Mouse (Mus musculus): ENCODE measurements around the gene Mrpl38. TPM values are rescaled to one million over a fixed set of nuclear protein-coding genes. Genes with fewer than 3 reads are reported as not detected.

The Mrpl38 gene
- polyA plus RNA-seq, 1 experiment, result 19.2 TPM

DNA sequence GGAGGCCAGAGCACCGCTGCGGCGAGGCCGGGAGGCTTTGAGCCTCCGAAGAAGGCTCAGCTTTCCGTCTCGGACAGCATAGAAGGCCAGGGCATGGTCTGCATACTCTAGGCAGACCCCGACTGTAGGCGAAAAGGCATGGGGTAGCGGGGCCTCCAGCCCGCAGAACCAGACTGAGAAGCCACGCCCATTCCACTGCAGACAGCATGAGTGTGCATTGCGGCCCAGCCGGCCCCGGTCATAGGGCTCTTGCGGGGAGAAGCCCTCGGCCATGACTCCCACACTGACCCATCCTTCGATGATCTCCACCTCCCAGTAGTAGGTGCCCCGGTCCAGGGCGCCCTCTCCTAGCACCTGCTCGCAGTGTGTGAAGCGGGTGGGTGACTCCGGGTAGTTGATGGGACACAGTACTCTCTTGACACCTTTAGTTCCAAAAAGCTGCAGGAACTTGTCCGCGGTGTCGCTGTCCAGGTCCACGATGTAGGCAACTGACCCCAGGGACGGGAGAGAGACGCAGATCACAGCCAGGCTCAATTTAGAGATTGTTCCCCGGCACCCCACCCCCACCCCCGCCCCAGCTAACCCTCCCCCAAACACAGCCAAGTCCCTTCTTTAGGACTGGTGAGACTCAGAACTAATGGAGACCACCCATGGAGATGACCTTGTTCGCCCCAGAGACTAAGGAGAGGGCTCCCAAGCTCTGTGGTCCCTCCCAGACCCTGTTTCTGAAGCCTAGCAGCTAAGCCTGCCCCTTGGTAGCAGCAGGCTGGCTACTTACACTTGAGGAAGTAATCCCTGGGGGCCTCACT lies 32.3 kb downstream of the Mrpl38 start:
- Histone ChIP-seq H3K4me1 (ENCODE audit: control insufficient read depth, insufficient read depth, low read length) (peaks cover 19% of the 10 kb centered on the region), H3K4me3 (ENCODE audit: insufficient read depth, low read length) (no peak overlapping the region)
- no peak for TF ChIP-seq POLR2A (IDR thresholded peaks at IDR 0.05; ENCODE audit: borderline replicate concordance, low read depth, low read length)
- no peak for TF ChIP-seq CTCF (IDR thresholded peaks at IDR 0.05; ENCODE audit: low read depth, low read length)

DNA sequence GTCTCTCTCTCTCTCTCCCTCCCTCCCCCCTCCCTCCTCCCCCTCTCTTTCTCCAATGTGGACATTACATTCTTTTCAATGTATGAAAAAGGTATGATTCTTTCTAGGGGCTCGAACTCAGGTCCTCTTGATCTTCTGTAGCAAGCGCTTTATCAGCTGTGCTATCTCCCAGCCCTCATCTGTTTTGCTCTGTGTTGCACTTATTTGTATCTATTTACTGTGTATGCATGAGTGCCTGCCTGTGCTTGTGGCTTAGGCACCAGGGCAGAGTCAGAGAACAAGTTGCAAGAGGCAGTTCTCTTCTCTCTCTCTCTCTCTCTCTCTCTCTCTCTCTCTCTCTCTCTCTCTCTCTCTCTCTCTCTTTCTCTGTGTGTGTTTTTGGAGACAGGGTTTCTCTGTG lies 33.6 kb downstream of the Mrpl38 start:
- Histone ChIP-seq H3K4me1 (ENCODE audit: control insufficient read depth, insufficient read depth, low read length) (peaks cover 20% of the 10 kb centered on the region), H3K4me3 (ENCODE audit: insufficient read depth, low read length) (no peak overlapping the region), H3K27ac (ENCODE audit: insufficient read depth, low read depth, low read length) (no peak overlapping the region)
- TF ChIP-seq CTCF (IDR thresholded peaks at IDR 0.05; ENCODE audit: low read depth, low read length), result no peak
- TF ChIP-seq POLR2A (IDR thresholded peaks at IDR 0.05; ENCODE audit: borderline replicate concordance, low read depth, low read length), result no peak

More for the DNA sequence above, 32.3 kb downstream of the Mrpl38 start:
- H3K27ac ChIP-seq (ENCODE audit: insufficient read depth, low read depth, low read length), result no peak overlapping the region

DNA sequence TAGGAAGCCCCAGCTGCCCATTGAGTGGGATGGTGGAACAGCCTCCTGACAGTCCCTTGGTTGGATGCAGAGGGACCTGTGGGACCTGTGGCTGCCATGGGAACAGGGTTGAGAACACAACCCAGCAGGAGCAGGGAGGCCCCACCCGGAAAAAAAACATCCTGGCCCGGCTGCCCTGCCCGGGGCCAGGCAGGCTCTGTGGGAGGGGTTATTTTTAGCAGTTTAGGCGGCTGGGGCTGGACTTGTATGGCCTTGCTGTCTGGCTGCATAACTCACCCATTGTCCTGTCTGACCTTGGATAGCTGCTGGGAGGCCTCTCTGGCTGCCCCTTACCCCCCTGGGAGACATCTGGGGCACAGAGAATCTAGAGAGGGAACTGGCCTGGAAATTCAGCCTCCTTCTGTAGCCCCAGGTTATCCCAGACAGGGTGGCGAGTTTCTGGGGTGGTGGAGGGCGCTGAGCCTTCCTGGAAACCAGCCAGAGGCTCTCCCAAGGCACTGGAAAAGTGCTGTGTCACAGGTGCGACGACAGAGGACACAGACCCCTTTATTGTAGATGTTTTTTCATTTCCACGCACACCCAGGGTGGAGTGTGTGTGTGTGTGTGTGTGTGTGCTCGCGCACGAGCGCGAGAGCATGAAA lies 34.5 kb downstream of the Mrpl38 start:
- Histone ChIP-seq H3K27ac (ENCODE audit: insufficient read depth, low read depth, low read length) (no peak overlapping the region), H3K4me3 (ENCODE audit: insufficient read depth, low read length) (no peak overlapping the region), H3K4me1 (ENCODE audit: control insufficient read depth, insufficient read depth, low read length) (peaks cover 23% of the 10 kb centered on the region)
- no peak for TF ChIP-seq POLR2A (IDR thresholded peaks at IDR 0.05; ENCODE audit: borderline replicate concordance, low read depth, low read length)
- TF ChIP-seq CTCF (IDR thresholded peaks at IDR 0.05; ENCODE audit: low read depth, low read length), result no peak

DNA sequence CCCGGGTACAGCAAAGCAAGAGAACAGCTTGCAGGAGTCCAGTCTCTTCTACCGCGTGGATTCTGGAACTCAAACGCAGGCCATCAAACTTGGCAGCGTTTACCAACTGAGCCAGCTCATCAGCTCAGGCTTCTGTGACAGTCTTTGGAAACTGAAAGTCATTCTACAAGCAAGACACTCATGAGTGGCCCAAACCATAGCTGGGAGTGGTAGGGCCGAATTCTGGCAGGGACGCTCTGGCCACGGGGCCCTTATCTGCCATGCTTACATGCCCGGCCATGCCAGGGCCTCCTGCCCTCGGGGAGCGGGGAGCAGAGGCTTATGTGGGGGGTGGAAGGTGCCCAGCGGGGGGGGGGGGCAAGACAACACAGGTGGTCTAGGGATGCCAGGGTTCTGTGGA lies 35.1 kb downstream of the Mrpl38 start:
- peaks cover 21% of the 10 kb centered on the region for H3K4me1 ChIP-seq (ENCODE audit: control insufficient read depth, insufficient read depth, low read length)
- no peak overlapping the region for H3K4me3 ChIP-seq (ENCODE audit: insufficient read depth, low read length)
- TF ChIP-seq CTCF (IDR thresholded peaks at IDR 0.05; ENCODE audit: low read depth, low read length) (no peak), POLR2A (IDR thresholded peaks at IDR 0.05; ENCODE audit: borderline replicate concordance, low read depth, low read length) (no peak)
- no peak overlapping the region for H3K27ac ChIP-seq (ENCODE audit: insufficient read depth, low read depth, low read length)

DNA sequence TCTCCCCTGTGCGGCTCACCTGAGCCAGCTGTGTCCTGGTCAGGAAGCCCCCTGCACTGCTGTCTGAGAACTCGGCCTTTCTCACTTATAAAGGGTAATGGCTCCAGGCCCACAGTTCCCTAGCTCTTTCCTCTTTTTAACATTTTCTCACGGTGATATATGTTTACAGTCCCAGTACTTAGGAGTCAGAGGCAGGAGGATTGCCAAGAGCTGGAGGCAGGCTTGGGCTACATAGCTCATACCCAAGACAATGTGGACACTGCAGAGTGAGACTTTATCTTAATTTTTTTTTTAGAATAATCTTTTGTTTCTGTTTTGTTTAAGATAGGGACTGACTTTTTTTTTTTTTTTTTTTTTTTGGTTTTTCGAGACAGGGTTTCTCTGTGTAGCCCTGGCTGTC lies 36.2 kb downstream of the Mrpl38 start:
- Histone ChIP-seq H3K4me1 (ENCODE audit: control insufficient read depth, insufficient read depth, low read length) (peaks cover 17% of the 10 kb centered on the region), H3K4me3 (ENCODE audit: insufficient read depth, low read length) (no peak overlapping the region), H3K27ac (ENCODE audit: insufficient read depth, low read depth, low read length) (no peak overlapping the region)
- no peak for TF ChIP-seq CTCF (IDR thresholded peaks at IDR 0.05; ENCODE audit: low read depth, low read length)
- no peak for TF ChIP-seq POLR2A (IDR thresholded peaks at IDR 0.05; ENCODE audit: borderline replicate concordance, low read depth, low read length)

DNA sequence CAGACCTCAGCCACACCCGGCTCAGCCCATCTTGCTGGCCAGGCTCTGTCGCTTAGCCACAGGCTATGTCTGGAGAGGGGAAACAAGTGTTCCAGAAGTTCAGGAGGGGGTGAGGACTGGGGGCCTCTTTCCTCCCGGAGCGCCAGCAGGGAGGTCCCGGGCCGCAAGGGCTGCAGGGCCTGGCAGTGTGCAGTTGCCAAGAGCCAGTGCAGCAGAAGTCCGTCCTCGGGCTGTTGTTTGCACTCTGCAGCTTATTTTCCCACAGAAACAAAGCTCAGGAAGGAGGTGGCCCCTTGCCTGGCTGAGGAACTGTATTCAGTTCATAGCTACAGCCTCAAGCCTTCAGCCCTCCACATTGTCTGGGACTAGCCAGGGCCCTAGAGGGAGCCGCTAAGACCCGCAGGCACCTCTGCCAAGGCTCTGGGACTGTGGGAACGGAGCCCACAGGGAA lies 36.7 kb downstream of the Mrpl38 start:
- Histone ChIP-seq H3K4me3 (ENCODE audit: insufficient read depth, low read length) (no peak overlapping the region), H3K27ac (ENCODE audit: insufficient read depth, low read depth, low read length) (no peak overlapping the region), H3K4me1 (ENCODE audit: control insufficient read depth, insufficient read depth, low read length) (peaks cover 15% of the 10 kb centered on the region)
- no peak for TF ChIP-seq CTCF (IDR thresholded peaks at IDR 0.05; ENCODE audit: low read depth, low read length)
- TF ChIP-seq POLR2A (IDR thresholded peaks at IDR 0.05; ENCODE audit: borderline replicate concordance, low read depth, low read length), result no peak

DNA sequence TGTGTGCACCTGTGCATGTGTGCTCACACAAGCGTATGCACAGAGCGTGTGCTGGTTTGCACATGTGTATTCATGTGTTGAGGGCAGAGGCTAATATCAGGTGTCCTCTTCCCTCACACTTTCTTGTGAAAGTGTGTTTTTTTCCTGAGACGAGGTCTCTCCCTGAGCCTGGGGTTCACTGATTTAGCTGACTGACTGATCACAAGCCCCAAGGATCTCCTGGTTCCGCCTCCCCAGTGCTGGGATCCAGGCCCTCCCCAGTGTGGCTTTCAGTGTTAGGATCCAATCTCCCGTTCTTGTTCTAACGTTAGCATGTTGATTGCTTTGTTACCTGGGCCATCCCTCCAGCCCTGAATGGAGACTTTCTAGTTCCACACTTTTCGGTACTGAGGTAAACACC lies 37.8 kb downstream of the Mrpl38 start:
- TF ChIP-seq POLR2A (IDR thresholded peaks at IDR 0.05; ENCODE audit: borderline replicate concordance, low read depth, low read length) (no peak), CTCF (IDR thresholded peaks at IDR 0.05; ENCODE audit: low read depth, low read length) (no peak)
- Histone ChIP-seq H3K4me1 (ENCODE audit: control insufficient read depth, insufficient read depth, low read length) (peaks cover 21% of the 10 kb centered on the region), H3K4me3 (ENCODE audit: insufficient read depth, low read length) (no peak overlapping the region), H3K27ac (ENCODE audit: insufficient read depth, low read depth, low read length) (no peak overlapping the region)

DNA sequence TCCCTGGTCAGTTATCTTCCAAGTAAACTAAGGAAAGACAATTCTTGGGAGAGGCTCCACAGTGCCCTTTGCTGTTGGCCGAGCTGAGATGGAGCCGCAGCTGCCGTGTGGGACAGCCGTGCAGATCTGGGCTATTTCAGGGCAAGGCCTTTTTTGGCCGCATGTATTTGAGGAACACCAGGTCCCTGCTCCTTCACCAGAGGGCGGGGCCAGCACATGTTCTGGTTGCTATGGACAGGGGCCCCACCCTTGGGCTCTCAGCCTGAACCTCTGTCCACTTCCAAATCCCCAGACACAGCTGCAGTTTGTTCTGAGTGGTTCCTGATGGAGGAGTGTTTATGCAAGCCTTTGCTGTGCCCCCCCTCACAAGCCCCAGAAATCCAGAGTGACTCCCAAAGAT lies 38.3 kb downstream of the Mrpl38 start:
- TF ChIP-seq CTCF (IDR thresholded peaks at IDR 0.05; ENCODE audit: low read depth, low read length), result no peak
- TF ChIP-seq POLR2A (IDR thresholded peaks at IDR 0.05; ENCODE audit: borderline replicate concordance, low read depth, low read length), result no peak
- Histone ChIP-seq H3K4me3 (ENCODE audit: insufficient read depth, low read length) (no peak overlapping the region), H3K27ac (ENCODE audit: insufficient read depth, low read depth, low read length) (no peak overlapping the region), H3K4me1 (ENCODE audit: control insufficient read depth, insufficient read depth, low read length) (peaks cover 22% of the 10 kb centered on the region)

DNA sequence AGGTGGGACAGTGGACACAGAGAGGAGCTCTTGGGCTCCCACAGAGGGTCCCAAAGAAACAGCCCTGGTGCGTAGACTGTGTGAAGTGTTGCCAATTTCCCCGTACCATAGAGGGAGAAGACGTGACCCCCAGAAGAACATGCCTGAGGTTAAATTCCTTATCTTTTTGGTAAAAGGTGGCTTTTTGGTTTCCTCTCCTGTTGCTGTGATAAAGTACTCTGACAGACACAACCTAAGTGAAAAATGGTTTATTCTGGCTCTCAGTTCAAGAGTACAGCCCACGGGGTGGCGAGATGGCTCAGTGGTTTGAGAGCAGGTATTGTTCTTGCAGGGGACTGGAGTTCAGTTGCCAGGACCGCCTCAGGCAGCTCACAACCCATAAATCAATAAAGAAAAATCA lies 39.2 kb downstream of the Mrpl38 start:
- H3K27ac ChIP-seq (ENCODE audit: insufficient read depth, low read depth, low read length), result no peak overlapping the region
- H3K4me3 ChIP-seq (ENCODE audit: insufficient read depth, low read length), result no peak overlapping the region
- peaks cover 27% of the 10 kb centered on the region for H3K4me1 ChIP-seq (ENCODE audit: control insufficient read depth, insufficient read depth, low read length)
- TF ChIP-seq POLR2A (IDR thresholded peaks at IDR 0.05; ENCODE audit: borderline replicate concordance, low read depth, low read length) (no peak), CTCF (IDR thresholded peaks at IDR 0.05; ENCODE audit: low read depth, low read length) (no peak)
